Mouse (Mus musculus) gastrocnemius, postnatal 36 days (tissue): ENCODE measurements at regions not wholly inside any gene's neighbourhood (a gene's known extent, or its start where the extent isn't known, plus 50 kb on each side); places are given as distances from the start of the nearest gene placed in this dataset.

Experiments used
- DNase-seq, 2 experiments: peaks; one replicate each; pipeline ENCODE4 v3.0.0; 2022
- intact Hi-C: fragments of 180-260 bp; cut with DNase I; formaldehyde crosslinking; loops from one replicate; pipeline ENCODE4 v1.15.1; 2025

DNA sequence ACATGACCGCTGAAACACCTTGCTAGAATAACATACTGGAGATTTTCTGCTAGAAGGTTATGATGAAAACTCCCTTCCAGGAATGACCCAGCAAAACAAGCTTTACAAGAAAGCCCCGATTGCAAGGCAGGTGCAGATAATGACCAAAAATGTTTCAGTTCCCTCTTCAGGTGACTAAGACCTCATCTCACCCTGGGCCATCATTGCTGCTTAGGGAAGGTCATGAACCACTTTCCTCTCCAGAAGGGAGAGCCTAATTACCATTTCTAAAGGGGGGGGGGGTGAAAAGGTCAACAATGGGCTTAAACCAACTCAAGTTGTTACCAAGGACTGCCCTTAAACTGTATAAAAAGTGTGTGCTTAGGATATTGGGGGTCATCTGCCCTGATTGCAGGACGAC is 59.8 kb upstream of the Speer4c start:
- intact Hi-C loops = no loop called here
- DNase-seq = no peak

- no peak for DNase-seq
- intact Hi-C loops = no loop called here
These were observed 60.5 kb upstream of the Speer4c start for GRCm38 (mm10) chr5:15774567-15774966.

- DNase-seq = no peak
- intact Hi-C loops = no loop called here
These were observed 62.0 kb upstream of the Speer4c start for GRCm38 (mm10) chr5:15776106-15776505.

DNA sequence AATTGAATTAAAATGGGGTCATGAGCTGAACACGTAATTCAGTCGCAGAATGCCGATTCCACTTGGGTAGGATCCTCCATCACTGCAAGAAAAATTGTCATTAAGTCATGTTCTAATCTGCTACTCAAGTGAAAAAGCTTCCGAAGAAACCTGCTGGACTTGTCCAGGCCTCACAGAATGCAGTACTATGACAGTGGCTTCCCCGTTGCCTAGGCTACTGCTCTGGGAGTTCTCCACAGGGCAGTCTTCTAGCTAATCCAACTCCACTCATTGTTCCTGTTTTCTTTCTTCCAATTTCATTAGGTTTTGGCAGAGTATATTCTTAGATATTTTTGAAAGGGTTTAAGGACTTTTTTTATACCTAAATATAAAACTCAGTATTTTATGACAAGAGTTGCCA is 89.5 kb upstream of the Speer4c start:
- no peak for DNase-seq
- intact Hi-C loops = no loop called here

DNA sequence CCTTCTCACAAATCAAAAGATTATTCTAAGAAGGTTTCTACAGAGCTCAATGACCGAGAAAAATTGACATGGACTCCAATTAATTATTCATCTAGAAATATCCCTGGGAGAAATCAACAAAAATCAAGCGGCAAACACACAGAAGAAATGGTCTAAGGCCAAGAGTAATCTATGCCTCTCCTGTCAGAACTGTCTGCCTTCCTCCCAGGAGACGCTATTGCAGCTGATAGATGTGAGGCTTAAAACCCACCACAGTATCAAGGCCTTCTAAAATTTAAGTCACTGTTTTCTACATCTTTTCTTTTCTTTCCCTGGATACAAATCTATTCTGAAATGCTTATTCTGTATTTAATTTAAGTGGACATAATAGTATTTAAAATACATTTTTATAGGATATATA is 102.8 kb upstream of the Speer4c start:
- intact Hi-C loops = no loop called here
- DNase-seq = no peak

DNA sequence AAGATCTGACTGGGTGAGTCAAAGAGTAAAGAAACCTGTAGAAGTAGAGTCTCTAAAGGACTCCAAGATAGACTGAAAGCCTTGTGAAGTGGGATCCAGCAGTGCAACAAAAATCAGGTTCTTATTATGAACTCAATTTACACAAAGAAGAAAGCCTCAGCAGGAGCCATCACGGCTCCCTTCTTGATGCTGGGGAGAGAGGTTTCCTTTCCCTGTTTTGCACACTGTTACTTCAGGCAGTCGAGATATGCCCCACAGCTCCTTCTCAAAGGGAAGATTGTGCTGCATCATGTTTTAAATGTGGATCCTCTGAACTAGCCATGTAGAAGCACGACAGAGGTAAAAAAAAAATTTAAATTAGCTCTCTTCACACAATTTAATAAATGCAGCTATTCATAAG is 103.3 kb upstream of the Speer4c start:
- DNase-seq = no peak
- intact Hi-C loops = no loop called here

DNA sequence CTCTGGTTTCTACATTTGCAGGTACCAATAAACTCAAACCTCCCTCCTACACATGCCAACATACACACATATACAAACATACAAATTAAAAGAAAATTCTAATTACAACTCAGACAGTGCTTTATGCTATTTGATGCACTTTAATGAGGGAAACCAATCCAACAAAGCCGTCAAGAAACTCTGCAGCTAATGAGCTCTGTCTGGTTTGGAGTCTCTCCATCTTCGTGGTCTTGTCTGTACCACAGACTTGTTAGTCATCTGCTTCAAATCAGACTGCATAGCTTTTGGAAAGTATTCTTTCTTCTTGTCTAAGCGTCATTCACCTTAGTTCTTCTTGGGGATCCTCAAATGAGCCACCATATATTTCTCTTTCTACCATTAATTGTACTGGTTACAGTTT is 108.9 kb upstream of the Speer4c start:
- intact Hi-C loops = no loop called here
- no peak for DNase-seq

DNA sequence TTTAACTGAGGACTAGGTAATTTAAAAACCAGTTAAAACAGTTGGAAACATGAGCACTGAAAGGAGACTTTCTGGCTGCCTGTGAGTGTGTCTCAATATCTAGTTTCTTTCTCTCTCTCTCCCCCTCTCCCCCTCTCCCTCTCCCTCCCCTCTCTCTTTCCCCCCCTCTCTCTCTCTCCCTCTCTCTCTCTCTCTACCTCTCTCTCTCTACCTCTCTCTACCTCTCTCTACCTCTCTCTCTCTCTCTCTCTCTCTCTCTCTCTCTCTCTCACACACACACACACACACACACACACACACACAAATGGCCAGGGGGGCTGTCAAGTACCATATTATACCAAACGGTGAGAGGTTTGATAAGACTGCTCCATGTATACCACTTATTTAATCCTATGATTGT is 103.0 kb upstream of the Cacna2d1 start:
- intact Hi-C loops = loop anchor here (10.0 kb wide), 1 partner anchor 373 kb away; no protein-coding TSS in a partner anchor
- DNase-seq = no peak

- no peak for DNase-seq
These were observed 102.2 kb upstream of the Cacna2d1 start for GRCm38 (mm10) chr5:15832338-15832737.

GRCm38 (mm10) chr5:15838108-15838972 is 96.2 kb upstream of the Cacna2d1 start:
- DNase-seq = peak; percentile 23 to 34
- intact Hi-C loops = loop anchor here (5.0 to 10.0 kb wide), 2 partner anchors 366 to 459 kb away; no protein-coding TSS in a partner anchor

More at GRCm38 (mm10) chr5:15832338-15832737, 102.2 kb upstream of the Cacna2d1 start:
- intact Hi-C loops = loop anchor here (10.0 kb wide), 1 partner anchor 372 kb away; no protein-coding TSS in a partner anchor

DNA sequence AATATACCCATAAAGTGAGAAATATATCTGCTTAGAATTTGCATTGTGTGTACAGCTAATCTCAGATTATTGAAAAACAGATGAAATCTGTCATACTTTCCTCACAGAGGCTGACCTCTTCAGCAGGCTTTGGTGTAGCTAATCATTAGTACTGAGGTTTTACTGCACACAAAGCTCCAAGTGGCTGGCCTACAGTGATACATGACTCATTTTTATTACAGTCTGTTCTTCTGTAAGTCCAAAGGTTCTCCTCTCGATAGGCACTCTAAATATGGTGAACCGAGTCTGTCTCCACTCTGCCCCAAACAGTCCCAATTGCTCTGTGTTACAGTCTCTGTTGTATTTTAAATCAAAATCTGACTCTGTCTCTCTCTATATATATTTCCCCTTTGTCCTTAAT is 87.7 kb upstream of the Cacna2d1 start:
- intact Hi-C loops = no loop called here
- DNase-seq = no peak

- intact Hi-C loops = no loop called here
These were observed 85.0 kb upstream of the Cacna2d1 start for GRCm38 (mm10) chr5:15849520-15849919.

GRCm38 (mm10) chr5:15850126-15850801 is 84.2 kb upstream of the Cacna2d1 start:
- DNase-seq = no peak
- intact Hi-C loops = no loop called here

More at GRCm38 (mm10) chr5:15849520-15849919, 85.0 kb upstream of the Cacna2d1 start:
- DNase-seq = no peak

DNA sequence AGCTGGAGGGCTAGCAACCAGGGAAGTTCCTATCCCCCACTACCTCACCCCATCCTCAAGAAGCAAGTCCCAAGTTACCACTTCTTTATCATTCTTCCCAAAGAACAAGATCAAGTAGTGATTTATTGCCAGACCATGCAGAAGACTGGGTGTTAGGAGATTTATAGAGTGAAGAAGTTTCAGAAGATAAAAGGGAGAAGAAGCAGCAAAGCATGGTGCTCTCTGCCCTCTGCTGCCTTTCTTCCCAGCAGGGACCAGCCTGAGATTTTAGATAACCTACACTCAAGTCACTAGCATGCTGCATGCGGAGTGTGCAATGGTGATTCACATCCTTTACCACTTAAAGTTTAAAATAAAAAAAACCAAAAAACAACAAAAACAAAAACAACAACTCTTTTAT is 79.7 kb upstream of the Cacna2d1 start:
- no peak for DNase-seq
- intact Hi-C loops = no loop called here

DNA sequence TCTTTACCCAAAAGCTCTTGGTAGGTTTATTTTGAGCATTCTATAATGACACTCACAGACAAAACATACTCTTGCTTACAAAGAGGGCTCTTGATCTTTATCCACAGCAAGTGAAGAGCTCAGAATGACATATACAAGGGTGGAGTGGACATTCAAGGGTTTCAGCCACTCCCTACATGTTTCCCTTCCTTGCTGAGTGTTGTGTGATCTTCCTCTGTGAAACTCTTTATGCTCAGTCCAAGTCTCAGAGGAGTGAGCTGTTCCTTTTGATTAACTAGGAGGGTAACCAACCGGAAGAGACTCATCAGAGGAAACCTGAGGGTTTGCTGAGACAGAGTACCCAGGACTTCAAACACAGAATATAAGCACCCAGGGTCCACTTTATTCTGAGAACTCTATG is 77.5 kb upstream of the Cacna2d1 start:
- intact Hi-C loops = no loop called here
- no peak for DNase-seq

GRCm38 (mm10) chr5:15874065-15874464 is 60.4 kb upstream of the Cacna2d1 start:
- intact Hi-C loops = no loop called here
- no peak for DNase-seq

- DNase-seq = no peak
- intact Hi-C loops = no loop called here
These were observed 51.5 kb upstream of the Cacna2d1 start for GRCm38 (mm10) chr5:15883004-15883403.
